Mouse (Mus musculus) MEL (cell line): ENCODE data around the gene Btnl10. TPM values are rescaled to one million over a fixed set of nuclear protein-coding genes. Genes with fewer than 3 reads are reported as not detected.

Experiments
- DNase-seq: peaks from one replicate; pipeline ENCODE4 v3.0.0; 2011; ENCODE audit warnings: low read depth, low spot score
- H3K27ac ChIP-seq: 2 replicates; pipeline ENCODE4 v1.5.1; 2012; ENCODE audit warnings: low read depth, mild to moderate bottlenecking, control low read depth, low read length, moderate library complexity; ENCODE audit not compliant: control insufficient read depth
- H3K27me3 ChIP-seq, 2 experiments: fragments of 150-350 bp in 1 of 2; sonication (generic) in 1 of 2; 2 replicates each; pipeline ENCODE4 v1.6.1; 2012; ENCODE audit warnings: low read length in 2 of 2, mild to moderate bottlenecking in 2 of 2, improper control_type of control experiment in 1 of 2, moderate library complexity in 1 of 2; ENCODE audit not compliant: insufficient read depth in 2 of 2, control insufficient read depth in 1 of 2
- H3K36me3 ChIP-seq, 2 experiments: 2 replicates each; pipeline ENCODE4 v1.6.1; 2012 to 2014; ENCODE audit warnings: low read length in 2 of 2, improper control_type of control experiment in 1 of 2, inconsistent platforms in 1 of 2, mild to moderate bottlenecking in 1 of 2; ENCODE audit not compliant: insufficient read depth in 2 of 2, control insufficient read depth in 1 of 2
- H3K4me1 ChIP-seq, 2 experiments: fragments of 150-350 bp in 1 of 2; sonication (generic) in 1 of 2; 2 replicates each; pipeline ENCODE4 v1.6.1; 2012; ENCODE audit warnings: low read length in 2 of 2, improper control_type of control experiment in 1 of 2, mild to moderate bottlenecking in 1 of 2; ENCODE audit not compliant: insufficient read depth in 2 of 2, control insufficient read depth in 1 of 2
- H3K4me3 ChIP-seq, 2 experiments: fragments of 150-350 bp in 1 of 2; sonication (generic) in 1 of 2; 2 replicates each; pipeline ENCODE4 v1.5.1; 2012; ENCODE audit warnings: low read depth in 2 of 2, low read length in 2 of 2, mild to moderate bottlenecking in 2 of 2, moderate library complexity in 2 of 2, control low read depth in 1 of 2, improper control_type of control experiment in 1 of 2; ENCODE audit not compliant: control insufficient read depth in 1 of 2, insufficient read depth in 1 of 2
- H3K79me2 ChIP-seq: 2 replicates; pipeline ENCODE4 v1.6.1; 2012; ENCODE audit warnings: mild to moderate bottlenecking, low read length, moderate library complexity; ENCODE audit not compliant: control insufficient read depth, poor library complexity, insufficient read depth
- H3K9ac ChIP-seq: 2 replicates; pipeline ENCODE4 v1.6.1; 2012; ENCODE audit warnings: low read depth, mild to moderate bottlenecking, control low read depth, low read length, moderate library complexity; ENCODE audit not compliant: control insufficient read depth, poor library complexity, severe bottlenecking
- H3K9me3 ChIP-seq: fragments of 150-350 bp; sonication (generic); replicated peaks from 2 replicates; pipeline ENCODE4 v1.6.1; 2012; ENCODE audit warnings: mild to moderate bottlenecking, low read length, improper control_type of control experiment, moderate library complexity; ENCODE audit not compliant: insufficient read depth
- CHD1 ChIP-seq: IDR thresholded peaks from 2 replicates; pipeline ENCODE4 v1.6.1; 2012; ENCODE audit warnings: low read depth, mild to moderate bottlenecking, inconsistent platforms, low read length, improper control_type of control experiment
- CTCF ChIP-seq, 3 experiments: IDR thresholded peaks in 2 of 3; conservative IDR thresholded peaks in 1 of 3; 2 replicates each; pipeline ENCODE4 v1.5.1; 2011 to 2012; ENCODE audit warnings: low read length in 3 of 3, low read depth in 2 of 3, mild to moderate bottlenecking in 2 of 3, improper control_type of control experiment in 1 of 3, inconsistent platforms in 1 of 3, mixed read lengths in 1 of 3, moderate library complexity in 1 of 3; ENCODE audit not compliant: control insufficient read depth in 1 of 3, insufficient read depth in 1 of 3, poor library complexity in 1 of 3, severe bottlenecking in 1 of 3
- EP300 ChIP-seq, 2 experiments: IDR thresholded peaks; 2 replicates each; pipeline ENCODE4 v1.6.1; 2011; ENCODE audit warnings: improper control_type of control experiment in 2 of 2, low read length in 2 of 2, low read depth in 1 of 2, mild to moderate bottlenecking in 1 of 2
- ETS1 ChIP-seq: IDR thresholded peaks from 2 replicates; pipeline ENCODE4 v1.6.1; 2012; ENCODE audit warnings: low read depth, mild to moderate bottlenecking, inconsistent platforms, low read length, improper control_type of control experiment, moderate library complexity
- JUND ChIP-seq: IDR thresholded peaks from 2 replicates; pipeline ENCODE4 v1.6.1; 2011; ENCODE audit warnings: low read depth, mild to moderate bottlenecking, improper control_type of control experiment, low read length
- MAX ChIP-seq: IDR thresholded peaks from 2 replicates; pipeline ENCODE4 v1.6.1; 2011; ENCODE audit warnings: low read length, improper control_type of control experiment
- MYB ChIP-seq: IDR thresholded peaks from 2 replicates; pipeline ENCODE4 v1.6.1; 2011; ENCODE audit warnings: mild to moderate bottlenecking, low read depth, low read length, improper control_type of control experiment
- NELFE ChIP-seq: IDR thresholded peaks from 2 replicates; pipeline ENCODE4 v1.6.1; 2011; ENCODE audit warnings: low read depth, low read length, improper control_type of control experiment
- RCOR1 ChIP-seq: IDR thresholded peaks from 2 replicates; pipeline ENCODE4 v1.6.1; 2012; ENCODE audit warnings: low read depth, mild to moderate bottlenecking, inconsistent platforms, low read length, improper control_type of control experiment
- TBP ChIP-seq: IDR thresholded peaks from 2 replicates; pipeline ENCODE4 v1.8.0; 2011; ENCODE audit warnings: low read depth, low read length, improper control_type of control experiment
- UBTF ChIP-seq: IDR thresholded peaks from 2 replicates; pipeline ENCODE4 v1.6.1; 2012; ENCODE audit warnings: low read depth, mild to moderate bottlenecking, inconsistent platforms, low read length, improper control_type of control experiment, moderate library complexity, borderline replicate concordance; ENCODE audit not compliant: insufficient read depth
- ZMIZ1 ChIP-seq: IDR thresholded peaks from 2 replicates; pipeline ENCODE4 v1.6.1; 2012; ENCODE audit warnings: low read depth, mild to moderate bottlenecking, inconsistent platforms, low read length, improper control_type of control experiment, moderate library complexity
- polyA plus RNA-seq, 2 experiments: library from polyadenylated mRNA; stranded (reverse) in 1 of 2; unstranded in 1 of 2; fragments of >175 nt in 1 of 2; fragments of >200 nt in 1 of 2; gene quantifications; 2 replicates each; pipeline versions ENCODE4 v1.2.1 to v1.2.4; 2012; ENCODE audit warnings: low replicate concordance in 2 of 2, low read depth in 1 of 2; ENCODE audit not compliant: insufficient read length in 2 of 2, insufficient read depth in 1 of 2, missing spikeins in 1 of 2
- total RNA-seq: library from RNA; depleted of rRNA; stranded (reverse); fragments of 300-350 nt; gene quantifications from 2 replicates; pipeline ENCODE4 v1.2.3, GENCODE M21; 2012; rRNA removed

The Btnl10 gene
- total and polyA plus RNA-seq, 3 experiments, result 0.92 to 1.7 TPM; not detected in 1

- DNase-seq, result no peak
- Histone ChIP-seq H3K4me1 (peaks cover 0 to 24% of the 10 kb centered on the region in 2 experiments; a peak in 3 of 4 replicates), H3K79me2 (peaks cover 11% of the 10 kb centered on the region), H3K4me3 (no peak overlapping the region)
- no peak for TF ChIP-seq TBP
- peak; percentile 20 to 54 (median 33); a peak in 4 of 6 replicates for TF ChIP-seq CTCF (IDR thresholded peaks at IDR 0.05 in 2 of 3, conservative IDR thresholded peaks at IDR 0.05 in 1 of 3; ENCODE audit: control insufficient read depth in 1 of 3, insufficient read depth in 1 of 3, low read depth in 2 of 3, low read length in 3 of 3, poor library complexity in 1 of 3, severe bottlenecking in 1 of 3)
- no peak for TF ChIP-seq MAX
- TF ChIP-seq, all 39 proteins: peak for 1
- no peaks in the 10 kb centered on the region for H3K27me3 ChIP-seq
- no peak overlapping the region for H3K27ac ChIP-seq
- H3K36me3 ChIP-seq, result peaks cover 0 to 13% of the 10 kb centered on the region in 2 experiments; a peak in 3 of 4 replicates
- no peaks in the 10 kb centered on the region for H3K9me3 ChIP-seq
- H3K9ac ChIP-seq, result no peak overlapping the region
These were observed 53.3 kb downstream of the Btnl10 start for GRCm38 (mm10) chr11:58970831-58971530.

- H3K9me3 ChIP-seq, result no peaks in the 10 kb centered on the region
- peaks cover 4 to 24% of the 10 kb centered on the region in 2 experiments; a peak in 3 of 4 replicates for H3K4me1 ChIP-seq
These were observed 54.1 kb downstream of the Btnl10 start for GRCm38 (mm10) chr11:58971796-58972195.

DNA sequence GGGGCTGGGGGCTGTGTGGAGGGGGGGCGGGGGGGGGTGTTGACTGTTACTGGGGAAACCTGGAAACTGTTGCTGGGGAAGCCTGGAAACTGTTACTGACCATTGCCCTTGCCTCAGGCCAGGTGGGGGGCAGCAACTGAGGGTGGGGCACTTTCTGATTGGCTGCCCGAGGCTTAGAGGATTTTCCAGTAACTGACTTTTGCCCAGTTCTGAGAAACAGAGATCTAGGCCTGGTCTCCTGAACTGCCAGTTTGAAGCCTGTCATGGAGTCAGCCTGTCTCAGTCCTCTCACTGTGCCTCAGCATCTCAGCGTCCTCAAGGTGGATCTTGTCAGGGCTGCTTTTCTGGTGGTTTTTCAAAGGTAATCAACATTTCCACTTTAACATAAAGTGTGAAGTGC, 56.7 kb downstream of the Btnl10 start:
- peaks cover 0 to 19% of the 10 kb centered on the region in 2 experiments; a peak in 3 of 4 replicates for H3K36me3 ChIP-seq
- H3K9ac ChIP-seq, result no peak overlapping the region
- H3K9me3 ChIP-seq, result no peaks in the 10 kb centered on the region
- no peaks in the 10 kb centered on the region for H3K27me3 ChIP-seq
- H3K79me2 ChIP-seq, result peaks cover 37% of the 10 kb centered on the region
- H3K27ac ChIP-seq, result no peak overlapping the region
- H3K4me1 ChIP-seq, result peaks cover 9 to 23% of the 10 kb centered on the region in 2 experiments
- TF ChIP-seq ZMIZ1, result no peak
- no peak overlapping the region for H3K4me3 ChIP-seq
- no peak for DNase-seq

More at GRCm38 (mm10) chr11:58971796-58972195, 54.1 kb downstream of the Btnl10 start:
- Histone ChIP-seq H3K36me3 (peaks cover 0 to 16% of the 10 kb centered on the region in 2 experiments; a peak in 3 of 4 replicates), H3K27ac (no peak overlapping the region), H3K79me2 (peaks cover 11% of the 10 kb centered on the region), H3K27me3 (no peaks in the 10 kb centered on the region), H3K4me3 (no peak overlapping the region), H3K9ac (no peak overlapping the region)
- TF ChIP-seq UBTF, result no peak
- no peak for TF ChIP-seq NELFE
- TF ChIP-seq ZMIZ1, result no peak
- no peak for TF ChIP-seq MAX
- TF ChIP-seq EP300 (IDR thresholded peaks at IDR 0.05; ENCODE audit: low read depth in 1 of 2, low read length in 2 of 2), result no peak
- no peak for TF ChIP-seq ETS1
- no peak for TF ChIP-seq RCOR1
- TF ChIP-seq JUND, result no peak
- no peak for TF ChIP-seq CHD1
- TF ChIP-seq MYB, result no peak
- no peak for DNase-seq

Other genes with a start within 250 kb of the Btnl10 start
- not detected in 2 replicates for gene Olfr320, start 236.8 kb upstream of the Btnl10 start, total RNA-seq
- not detected for gene Olfr320, start 236.8 kb upstream of the Btnl10 start, polyA plus RNA-seq
- not detected in 2 replicates for gene Olfr319, start 218.7 kb upstream of the Btnl10 start, total RNA-seq
- gene Olfr319, start 218.7 kb upstream of the Btnl10 start, polyA plus RNA-seq, result not detected
- gene Olfr318, start 193.9 kb upstream of the Btnl10 start, total RNA-seq, result not detected in 2 replicates
- gene Olfr318, start 193.9 kb upstream of the Btnl10 start, polyA plus RNA-seq, result under 1 TPM in 1 of 2 experiments, not detected in 1; 0.06 TPM
- gene Olfr317, start 178.7 kb upstream of the Btnl10 start, total RNA-seq, result not detected in 2 replicates
- gene Olfr317, start 178.7 kb upstream of the Btnl10 start, polyA plus RNA-seq, result not detected
- gene Olfr316, start 165.2 kb upstream of the Btnl10 start, total RNA-seq, result not detected in 2 replicates
- not detected for gene Olfr316, start 165.2 kb upstream of the Btnl10 start, polyA plus RNA-seq
- gene Olfr315, start 144.7 kb upstream of the Btnl10 start, total RNA-seq, result not detected in 2 replicates
- gene Olfr315, start 144.7 kb upstream of the Btnl10 start, polyA plus RNA-seq, result not detected
- not detected in 2 replicates for gene Olfr314, start 135.0 kb upstream of the Btnl10 start, total RNA-seq
- gene Olfr314, start 135.0 kb upstream of the Btnl10 start, polyA plus RNA-seq, result not detected
- gene Fam183b, start 115.9 kb upstream of the Btnl10 start, total RNA-seq, result not detected in 2 replicates
- not detected for gene Fam183b, start 115.9 kb upstream of the Btnl10 start, polyA plus RNA-seq
- not detected in 2 replicates for gene Olfr313, start 102.9 kb upstream of the Btnl10 start, total RNA-seq
- gene Olfr313, start 102.9 kb upstream of the Btnl10 start, polyA plus RNA-seq, result not detected
- gene Olfr312, start 88.7 kb upstream of the Btnl10 start, total RNA-seq, result not detected in 2 replicates
- not detected for gene Olfr312, start 88.7 kb upstream of the Btnl10 start, polyA plus RNA-seq
- gene Olfr311, start 78.7 kb upstream of the Btnl10 start, total RNA-seq, result not detected in 2 replicates
- not detected for gene Olfr311, start 78.7 kb upstream of the Btnl10 start, polyA plus RNA-seq
- gene Gm12258, start 70.8 kb upstream of the Btnl10 start, total RNA-seq, result 1.7 and 2.1 TPM in 2 replicates
- 1 to 10 TPM in 1 of 2 experiments, not detected in 1; 2.5 TPM for gene Gm12258, start 70.8 kb upstream of the Btnl10 start, polyA plus RNA-seq
- 5.8 and 6.9 TPM in 2 replicates for gene 2810021J22Rik, start 50.7 kb upstream of the Btnl10 start, total RNA-seq
- 1 to 10 TPM in 1 of 2 experiments, not detected in 1; 6.2 TPM for gene 2810021J22Rik, start 50.7 kb upstream of the Btnl10 start, polyA plus RNA-seq
- 5.2 and 6.0 TPM in 2 replicates for gene Zfp39, start 13.7 kb upstream of the Btnl10 start, total RNA-seq
- 1 to 10 TPM in 1 of 2 experiments, not detected in 1; 5.1 TPM for gene Zfp39, start 13.7 kb upstream of the Btnl10 start, polyA plus RNA-seq
- 282 and 337 TPM in 2 replicates for gene Rnf187, start 21.0 kb downstream of the Btnl10 start, total RNA-seq
- gene Rnf187, start 21.0 kb downstream of the Btnl10 start, polyA plus RNA-seq, result 1,000 to 10,000 TPM in 1 of 2 experiments, 100 to 1,000 TPM in 1; 280 to 3,830 TPM
- gene Hist3h2ba, start 31.0 kb downstream of the Btnl10 start, total RNA-seq, result 48.2 and 147 TPM in 2 replicates
- under 1 TPM in 1 of 2 experiments, not detected in 1; 0.21 TPM for gene Hist3h2ba, start 31.0 kb downstream of the Btnl10 start, polyA plus RNA-seq
- gene Hist3h2a, start 36.8 kb downstream of the Btnl10 start, total RNA-seq, result 184 and 300 TPM in 2 replicates
- under 1 TPM in 1 of 2 experiments, not detected in 1; 0.42 TPM for gene Hist3h2a, start 36.8 kb downstream of the Btnl10 start, polyA plus RNA-seq
- 0.50 and 0.52 TPM in 2 replicates for gene Trim17, start 36.8 kb downstream of the Btnl10 start, total RNA-seq
- gene Trim17, start 36.8 kb downstream of the Btnl10 start, polyA plus RNA-seq, result under 1 TPM in 1 of 2 experiments, not detected in 1; 0.82 TPM
- gene Trim11, start 60.2 kb downstream of the Btnl10 start, total RNA-seq, result 22.9 and 27.0 TPM in 2 replicates
- 10 to 100 TPM in 1 of 2 experiments, not detected in 1; 24.8 TPM for gene Trim11, start 60.2 kb downstream of the Btnl10 start, polyA plus RNA-seq
- 0.20 and 0.54 TPM in 2 replicates for gene Obscn, start 218.5 kb downstream of the Btnl10 start, total RNA-seq
- under 1 TPM in 1 of 2 experiments, not detected in 1; 0.08 TPM for gene Obscn, start 218.5 kb downstream of the Btnl10 start, polyA plus RNA-seq
- gene Iba57, start 245.8 kb downstream of the Btnl10 start, total RNA-seq, result 14.9 and 18.8 TPM in 2 replicates
- 10 to 100 TPM in 1 of 2 experiments, not detected in 1; 14.7 TPM for gene Iba57, start 245.8 kb downstream of the Btnl10 start, polyA plus RNA-seq